Mouse (Mus musculus) hindbrain, embryonic 11.5 days (tissue): ENCODE results near the gene Zfhx3. TPM values are rescaled to one million over a fixed set of nuclear protein-coding genes. Genes with fewer than 3 reads are reported as not detected.

Experiments
- ATAC-seq: fragments of 200-750 bp; cut with Nextera tagmentation; 2 replicates; pipeline ENCODE4 v1.8.0; 2017; ENCODE audit warnings: mild to moderate bottlenecking, moderate TSS enrichment, moderate library complexity; ENCODE audit not compliant: low FRiP score
- DNase-seq: peaks from one replicate; pipeline ENCODE4 v3.0.0-alpha.2; 2015; ENCODE audit warnings: low spot score
- H3K27ac ChIP-seq: fragments of 300-500 bp; sonication (generic); 2 replicates; pipeline ENCODE4 v1.5.1; 2014; ENCODE audit warnings: mild to moderate bottlenecking, low read depth, low read length
- H3K27me3 ChIP-seq: fragments of 300-500 bp; sonication (generic); 2 replicates; pipeline ENCODE4 v1.6.1; 2014; ENCODE audit warnings: mild to moderate bottlenecking, low read length, moderate library complexity, mixed read lengths; ENCODE audit not compliant: control insufficient read depth, insufficient read depth
- H3K36me3 ChIP-seq: fragments of 300-500 bp; sonication (generic); 2 replicates; pipeline ENCODE4 v1.6.1; 2014; ENCODE audit warnings: mild to moderate bottlenecking, low read length, moderate library complexity, mixed read lengths; ENCODE audit not compliant: control insufficient read depth, insufficient read depth
- H3K4me1 ChIP-seq: fragments of 300-500 bp; sonication (generic); replicated peaks from 2 replicates; pipeline ENCODE4 v1.6.1; 2014; ENCODE audit warnings: low read length, mixed read lengths; ENCODE audit not compliant: control insufficient read depth, insufficient read depth
- H3K4me2 ChIP-seq: fragments of 300-500 bp; sonication (generic); replicated peaks from 2 replicates; pipeline ENCODE4 v1.6.1; 2014; ENCODE audit warnings: mild to moderate bottlenecking, low read depth, low read length
- H3K4me3 ChIP-seq: fragments of 300-500 bp; sonication (generic); 2 replicates; pipeline ENCODE4 v1.5.1; 2014; ENCODE audit warnings: low read depth, low read length
- H3K9ac ChIP-seq: fragments of 300-500 bp; sonication (generic); 2 replicates; pipeline ENCODE4 v1.6.1; 2014; ENCODE audit warnings: low read depth, low read length
- H3K9me3 ChIP-seq: fragments of 300-500 bp; sonication (generic); 2 replicates; pipeline ENCODE4 v1.6.1; 2016; ENCODE audit warnings: low read length; ENCODE audit not compliant: control insufficient read depth
- WGBS: fragments of 180-500 bp; shearing (Covaris S2); extraction: QIAGEN DNeasy Blood & Tissue Kit; methylation state at CpG from one replicate; pipeline ENCODE4 v1.1.7; 2014; 5-methylcytosine and 5-hydroxymethylcytosine counted together
- polyA plus RNA-seq: library from polyadenylated mRNA; unstranded; fragments of >200 nt; fragmentation: Nextera tagmentation; extraction: Ambion mirVana; gene quantifications from 2 replicates; pipeline ENCODE4 v1.2.1, GENCODE M21; 2014

Gene Zfhx3
- polyA plus RNA-seq, 1 experiment from 2014 or later: 47.1 TPM

- no peak for DNase-seq
- no peaks in the 10 kb centered on the region for H3K27me3 ChIP-seq
- no peaks in the 10 kb centered on the region for H3K36me3 ChIP-seq
- H3K4me2 ChIP-seq: no peak overlapping the region
- H3K9me3 ChIP-seq: no peaks in the 10 kb centered on the region
- no peak overlapping the region for H3K9ac ChIP-seq
- 80% methylated on average over 5 of the region's 5 CpGs for WGBS
- H3K27ac ChIP-seq: no peak overlapping the region
- H3K4me3 ChIP-seq: no peak overlapping the region
- ATAC-seq: no peak
- no peaks in the 10 kb centered on the region for H3K4me1 ChIP-seq
These were observed 147.2 kb downstream of the Zfhx3 start for GRCm38 (mm10) chr8:108089632-108090031.

GRCm38 (mm10) chr8:108098598-108098997 lies 156.2 kb downstream of the Zfhx3 start:
- ATAC-seq: no peak
- no peak overlapping the region for H3K4me3 ChIP-seq

GRCm38 (mm10) chr8:108101131-108101530 lies 158.7 kb downstream of the Zfhx3 start:
- ATAC-seq: no peak
- H3K4me2 ChIP-seq: no peak overlapping the region
- no peak overlapping the region for H3K27ac ChIP-seq

More at GRCm38 (mm10) chr8:108098598-108098997, 156.2 kb downstream of the Zfhx3 start:
- Histone ChIP-seq H3K9me3 (no peaks in the 10 kb centered on the region), H3K4me1 (0 out of 2 replicates have a peak, but pooled peaks cover 2% of the 10 kb centered on the region), H3K27ac (peak overlapping the region; percentile 58; the same call in 1 of the 2 replicates), H3K36me3 (no peaks in the 10 kb centered on the region), H3K4me2 (no peak overlapping the region), H3K27me3 (no peaks in the 10 kb centered on the region), H3K9ac (no peak overlapping the region)
- no peak for DNase-seq
- WGBS: 82% methylated on average over 13 of the region's 13 CpGs

DNA sequence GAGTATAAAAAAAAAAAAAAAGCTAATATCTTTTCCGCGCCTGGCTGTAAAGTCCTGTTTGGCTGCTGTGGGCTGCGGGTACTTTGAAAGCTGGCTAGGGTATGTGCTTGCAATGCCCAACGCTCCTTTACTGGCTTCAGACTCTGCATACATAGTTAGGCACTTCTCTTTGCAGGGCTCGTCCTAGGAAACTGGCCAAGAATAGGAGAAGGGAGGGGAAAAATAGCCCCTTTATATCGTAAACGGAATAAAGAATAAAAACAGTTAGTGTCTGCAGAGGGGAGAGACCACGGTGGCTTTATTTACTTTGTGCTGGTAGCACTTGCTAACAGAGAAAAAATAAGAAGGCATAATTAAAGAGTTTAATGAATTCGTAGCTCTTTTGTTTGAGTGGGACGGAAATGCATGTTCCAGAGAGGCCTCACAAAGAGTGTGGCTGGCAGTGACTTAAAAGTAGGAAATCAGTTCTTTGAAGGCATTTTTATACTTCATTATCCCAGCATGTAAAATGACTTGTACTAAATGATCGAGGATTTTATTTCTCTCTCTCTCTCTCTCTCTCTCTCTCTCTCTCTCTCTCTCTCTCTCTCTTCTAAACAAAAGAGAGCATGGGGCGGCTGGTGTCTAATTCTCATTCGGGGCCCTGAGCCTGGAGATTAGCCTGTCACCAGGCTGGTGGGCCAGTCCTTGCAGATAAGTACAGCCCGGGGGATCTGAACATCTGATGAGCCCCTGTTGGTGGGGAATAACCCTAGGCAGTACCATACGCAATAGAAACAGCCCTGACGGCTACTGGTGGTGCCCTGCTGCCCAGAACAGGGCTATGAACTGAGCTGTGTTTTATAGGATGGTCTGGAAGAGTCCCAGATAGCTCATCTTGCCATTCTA lies 159.8 kb downstream of the Zfhx3 start:
- DNase-seq: peak; percentile 27
- 51% methylated on average over 16 of the region's 16 CpGs for WGBS
- Histone ChIP-seq H3K4me2 (no peak overlapping the region), H3K9ac (no peak overlapping the region), H3K9me3 (no peaks in the 10 kb centered on the region), H3K27me3 (no peaks in the 10 kb centered on the region), H3K36me3 (no peaks in the 10 kb centered on the region), H3K4me3 (no peak overlapping the region), H3K27ac (peak overlapping the region; percentile 33; the same call in 1 of the 2 replicates), H3K4me1 (0 out of 2 replicates have a peak, but pooled peaks cover 2% of the 10 kb centered on the region)
- no peak for ATAC-seq

More at GRCm38 (mm10) chr8:108101131-108101530, 158.7 kb downstream of the Zfhx3 start:
- no peaks in the 10 kb centered on the region for H3K9me3 ChIP-seq
- WGBS: 59% methylated on average over 8 of the region's 8 CpGs
- H3K9ac ChIP-seq: no peak overlapping the region
- no peak overlapping the region for H3K4me3 ChIP-seq
- no peaks in the 10 kb centered on the region for H3K36me3 ChIP-seq
- no peaks in the 10 kb centered on the region for H3K27me3 ChIP-seq
- DNase-seq: peak; percentile 69
- 0 out of 2 replicates have a peak, but pooled peaks cover 2% of the 10 kb centered on the region for H3K4me1 ChIP-seq

- 31% methylated on average over 10 of the region's 10 CpGs for WGBS
- no peak overlapping the region for H3K4me3 ChIP-seq
- no peaks in the 10 kb centered on the region for H3K9me3 ChIP-seq
- peak overlapping the region; percentile 30; the same call in 1 of the 2 replicates for H3K27ac ChIP-seq
- no peak overlapping the region for H3K4me2 ChIP-seq
- no peak for ATAC-seq
- 0 out of 2 replicates have a peak, but pooled peaks cover 2% of the 10 kb centered on the region for H3K4me1 ChIP-seq
- 0 out of 2 replicates have a peak overlapping the region, but pooled peaks have one; percentile 12 for H3K9ac ChIP-seq
- peak; percentile 24 for DNase-seq
- H3K27me3 ChIP-seq: no peaks in the 10 kb centered on the region
- H3K36me3 ChIP-seq: no peaks in the 10 kb centered on the region
These were observed 162.1 kb downstream of the Zfhx3 start for GRCm38 (mm10) chr8:108104471-108105098.

DNA sequence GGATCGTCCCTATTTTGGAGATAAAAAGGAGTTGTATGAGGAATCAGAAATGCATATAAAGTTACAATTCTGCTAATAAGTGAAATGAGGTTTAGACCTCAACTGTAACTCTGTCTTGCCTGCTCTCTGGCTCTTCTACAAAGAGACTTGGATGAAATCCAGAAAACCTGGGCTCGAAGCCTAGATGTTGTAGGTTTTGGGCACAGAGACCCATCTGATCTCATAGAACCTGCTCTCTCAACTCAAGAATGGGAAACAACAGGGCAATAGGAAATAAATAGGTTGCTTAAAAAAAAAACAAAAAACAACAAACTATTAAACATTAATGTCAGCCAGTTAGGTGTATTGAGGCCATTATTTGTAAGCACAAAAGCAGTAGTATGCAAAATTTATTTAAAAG lies 182.6 kb downstream of the Zfhx3 start:
- no peaks in the 10 kb centered on the region for H3K27me3 ChIP-seq
- no peak overlapping the region for H3K4me2 ChIP-seq
- H3K27ac ChIP-seq: no peak overlapping the region
- H3K9ac ChIP-seq: no peak overlapping the region
- no peak overlapping the region for H3K4me3 ChIP-seq
- H3K9me3 ChIP-seq: no peaks in the 10 kb centered on the region
- ATAC-seq (no peak), DNase-seq (no peak)
- no peaks in the 10 kb centered on the region for H3K36me3 ChIP-seq
- H3K4me1 ChIP-seq: no peaks in the 10 kb centered on the region
- 90% methylated on average over 2 of the region's 2 CpGs for whole genome bisulfite sequencing

GRCm38 (mm10) chr8:108125491-108125890 lies 183.0 kb downstream of the Zfhx3 start:
- no peaks in the 10 kb centered on the region for H3K27me3 ChIP-seq
- no peaks in the 10 kb centered on the region for H3K9me3 ChIP-seq
- no peak overlapping the region for H3K4me2 ChIP-seq
- no peaks in the 10 kb centered on the region for H3K4me1 ChIP-seq
- no peak overlapping the region for H3K27ac ChIP-seq
- H3K36me3 ChIP-seq: no peaks in the 10 kb centered on the region
- H3K4me3 ChIP-seq: no peak overlapping the region
- DNase-seq (no peak), ATAC-seq (no peak)
- no peak overlapping the region for H3K9ac ChIP-seq
- 33% methylated on average over 2 of the region's 2 CpGs for WGBS

GRCm38 (mm10) chr8:108146536-108146935 lies 204.1 kb downstream of the Zfhx3 start:
- Histone ChIP-seq H3K4me3 (no peak overlapping the region), H3K9me3 (no peaks in the 10 kb centered on the region), H3K9ac (no peak overlapping the region), H3K27me3 (no peaks in the 10 kb centered on the region), H3K36me3 (no peaks in the 10 kb centered on the region), H3K27ac (no peak overlapping the region), H3K4me1 (0 out of 2 replicates have a peak, but pooled peaks cover 2% of the 10 kb centered on the region), H3K4me2 (no peak overlapping the region)
- WGBS: 72% methylated on average over 5 of the region's 5 CpGs
- ATAC-seq (no peak), DNase-seq (no peak)
